Mouse (Mus musculus): ENCODE results near the gene Ube2d1.

- TF ChIP-seq CTCF (IDR thresholded peaks at IDR 0.05; ENCODE audit: control insufficient read depth, insufficient read depth, insufficient read length) (no peak), MAX (IDR thresholded peaks at IDR 0.05) (no peak), CEBPB (IDR thresholded peaks at IDR 0.05; ENCODE audit: low read depth) (no peak), USF1 (IDR thresholded peaks at IDR 0.05; ENCODE audit: low read depth) (no peak), MYOG (IDR thresholded peaks at IDR 0.05; ENCODE audit: control insufficient read depth, extremely low read depth, insufficient read length) (no peak), MYOD1 (IDR thresholded peaks at IDR 0.05; ENCODE audit: control insufficient read depth, insufficient read length, low read depth) (peak; percentile 100)
These were observed 7.2 kb upstream of the Ube2d1 start for GRCm38 (mm10) chr10:71292254-71292653.

All from C2C12 (cell line).